Mouse (Mus musculus): ENCODE results near the gene Ankrd44.

- TF ChIP-seq GATA1 (IDR thresholded peaks at IDR 0.05; ENCODE audit: borderline replicate concordance, low read length) (no peak), FLI1 (IDR thresholded peaks at IDR 0.05; ENCODE audit: low read length) (no peak)
Observed at GRCm38 (mm10) chr1:54794709-54795108, 131.5 kb downstream of the Ankrd44 start.

Data from megakaryocyte, embryonic 14.5 days (primary cell).